Mouse (Mus musculus) embryo, embryonic 10.5 days (tissue): ENCODE measurements at regions not wholly inside any gene's neighbourhood (a gene's known extent, or its start where the extent isn't known, plus 50 kb on each side); places are given as distances from the start of the nearest gene placed in this dataset.
A peak's percentile ranks its signal among the peaks of the same experiment; 100 is the strongest.
"Not testable (repeated sequence)": the region's sequence is repeated elsewhere in the genome, so short reads cannot be mapped to it uniquely, and the experiment has no call there.

ENCODE experiments used
- DNase-seq: peaks from one replicate; pipeline ENCODE4 v3.0.0-alpha.2; 2015; ENCODE audit warnings: low spot score

- no peak for DNase-seq
Measured at GRCm38 (mm10) chr10:111592416-111593149, 86.5 kb downstream of the Phlda1 start.

DNA sequence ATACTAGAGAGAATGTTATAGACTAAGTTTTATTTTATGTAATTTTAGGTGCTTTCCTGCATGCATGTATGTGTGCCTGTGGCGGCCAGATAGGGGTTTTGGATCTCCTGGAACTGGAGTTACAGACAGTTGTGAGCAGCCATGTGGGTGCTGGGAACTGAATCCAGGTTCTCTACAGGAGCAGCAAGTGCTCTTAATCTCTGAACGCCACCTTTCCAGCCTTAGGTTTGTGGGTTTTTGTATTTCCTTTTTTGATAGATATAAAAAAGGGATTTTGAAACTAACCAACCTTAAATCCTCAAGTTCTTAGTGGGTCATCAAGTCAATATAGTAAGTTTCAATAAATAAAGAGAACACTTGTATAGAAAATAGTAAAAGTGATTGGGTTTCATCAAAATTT lies 87.2 kb downstream of the Phlda1 start:
- DNase-seq = no peak

GRCm38 (mm10) chr10:111594171-111594570 lies 88.1 kb downstream of the Phlda1 start:
- DNase-seq = no peak

DNA sequence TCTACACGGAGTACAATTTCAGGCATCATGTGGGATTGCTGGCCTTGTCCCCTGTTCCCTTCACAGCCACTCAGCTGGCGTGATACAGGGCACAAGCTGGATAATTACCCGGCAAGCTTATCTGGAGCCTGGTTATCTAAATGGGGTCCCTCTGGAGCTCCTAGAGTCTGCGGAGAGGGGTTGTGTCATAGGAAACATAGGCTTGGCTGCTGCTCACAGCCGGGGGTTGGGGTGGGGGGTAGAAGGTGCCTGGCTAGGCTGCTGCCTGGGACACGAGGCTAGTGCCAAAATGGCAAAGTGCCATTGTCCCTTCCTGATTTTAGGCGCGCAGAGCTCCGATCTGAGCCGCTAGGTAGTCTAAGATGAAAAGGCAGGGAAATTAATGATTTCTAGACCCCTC lies 88.6 kb downstream of the Phlda1 start:
- no peak for DNase-seq

DNA sequence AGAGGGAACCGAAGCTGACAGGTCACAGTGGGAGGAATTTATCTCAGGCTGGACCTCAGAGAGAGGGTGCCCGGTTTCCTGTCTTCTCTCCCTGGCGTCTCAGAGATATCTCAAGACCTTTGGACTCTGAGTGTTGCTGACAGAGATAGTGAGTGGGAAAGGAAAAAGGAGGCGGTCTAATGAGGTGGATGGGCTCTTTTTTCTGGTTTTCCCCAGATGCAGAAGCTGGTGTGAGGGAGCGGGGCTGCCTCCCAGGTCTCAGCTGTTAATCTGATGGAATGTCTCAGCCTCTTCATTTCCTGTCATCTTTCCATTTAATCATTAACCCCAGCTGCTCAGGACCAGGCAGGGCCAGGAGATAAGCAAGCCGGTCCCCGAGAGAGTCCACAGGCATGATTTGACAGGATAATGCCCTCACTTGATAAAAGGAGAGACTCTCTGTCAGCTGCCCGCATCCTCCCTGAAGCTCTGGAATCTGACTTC lies 89.5 kb downstream of the Phlda1 start:
- no peak for DNase-seq

DNA sequence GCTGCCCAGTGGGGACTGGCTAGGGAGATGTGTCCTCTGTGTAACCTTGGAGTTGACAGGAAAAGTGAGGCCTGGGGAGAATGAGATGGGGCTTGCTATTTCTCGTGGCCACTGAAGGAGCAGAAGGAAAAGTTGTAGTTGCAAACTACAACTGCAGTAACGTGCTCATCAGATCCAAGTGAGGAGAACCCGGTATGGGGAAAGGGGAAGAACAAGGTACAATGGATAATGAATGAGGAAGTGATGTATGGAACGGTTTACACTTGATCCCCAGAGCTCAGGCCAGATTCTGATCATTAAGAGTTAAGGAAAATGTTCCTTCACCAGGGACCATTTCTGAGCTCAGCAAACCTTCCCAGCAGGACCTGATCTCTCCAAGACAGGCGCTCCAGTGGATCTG lies 92.6 kb downstream of the Phlda1 start:
- no peak for DNase-seq

- no peak for DNase-seq
Measured at GRCm38 (mm10) chr10:111599297-111600250, 93.5 kb downstream of the Phlda1 start.

DNA sequence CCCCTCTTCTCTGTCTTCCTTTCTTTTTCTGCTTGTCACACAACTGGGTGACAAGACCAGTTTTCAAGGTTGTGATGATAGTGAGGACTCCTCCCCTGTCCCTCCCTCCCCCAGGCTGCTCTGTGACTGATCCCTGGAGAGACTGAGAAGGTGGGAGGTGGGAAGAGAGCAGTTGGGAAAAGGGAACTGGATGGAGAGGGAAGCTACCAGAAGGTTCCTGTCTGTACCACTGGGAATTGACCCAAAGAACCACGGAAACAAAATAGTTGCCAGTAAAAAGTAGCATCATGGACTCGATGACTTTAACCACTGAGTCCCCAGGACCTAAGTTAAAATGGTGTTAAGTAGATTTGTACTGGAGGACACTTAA lies 94.2 kb downstream of the Phlda1 start:
- no peak for DNase-seq

DNA sequence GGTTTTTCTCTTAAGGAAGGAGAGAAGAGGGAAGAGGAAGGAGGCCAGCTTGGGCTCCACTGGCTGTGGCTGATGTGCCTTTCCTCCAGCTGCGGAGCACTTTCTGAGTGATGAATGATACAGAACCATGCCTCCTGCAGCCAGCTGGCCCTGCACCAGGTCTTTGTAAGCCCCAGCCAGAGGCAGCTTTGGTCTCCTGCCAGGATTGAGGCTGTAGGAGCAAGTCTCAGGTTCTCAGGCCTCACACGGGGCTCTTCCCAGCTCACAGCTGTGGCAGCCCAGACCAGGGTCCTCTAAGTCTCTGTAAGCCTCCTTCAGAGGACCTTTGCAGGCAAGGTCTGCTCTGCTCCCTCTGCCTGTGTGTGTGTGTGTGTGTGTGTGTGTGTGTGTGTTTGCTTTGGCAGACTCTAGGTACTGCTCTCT lies 94.6 kb downstream of the Phlda1 start:
- no peak for DNase-seq

DNA sequence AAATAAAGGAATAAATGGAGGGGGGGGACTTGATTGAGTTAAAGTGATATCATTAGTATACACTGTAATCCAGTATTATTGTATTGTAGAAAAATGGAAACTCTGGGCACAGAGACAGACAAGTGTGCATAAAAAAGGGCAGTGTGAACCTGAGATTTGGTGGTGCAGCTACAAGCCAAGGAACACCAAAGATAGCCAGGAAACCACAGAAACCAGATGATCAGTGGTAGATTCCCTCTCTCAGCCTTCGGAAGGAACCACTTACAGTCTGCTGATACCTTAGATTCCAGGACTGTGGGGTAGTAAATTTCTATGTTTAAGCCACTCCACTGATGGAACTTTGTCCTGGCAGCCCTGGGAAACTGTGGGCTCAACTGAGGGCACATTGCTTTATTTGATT lies 97.1 kb downstream of the Phlda1 start:
- no peak for DNase-seq

- DNase-seq = not testable (repeated sequence)
Measured at GRCm38 (mm10) chr10:111607381-111607780, 101.3 kb downstream of the Phlda1 start.

DNA sequence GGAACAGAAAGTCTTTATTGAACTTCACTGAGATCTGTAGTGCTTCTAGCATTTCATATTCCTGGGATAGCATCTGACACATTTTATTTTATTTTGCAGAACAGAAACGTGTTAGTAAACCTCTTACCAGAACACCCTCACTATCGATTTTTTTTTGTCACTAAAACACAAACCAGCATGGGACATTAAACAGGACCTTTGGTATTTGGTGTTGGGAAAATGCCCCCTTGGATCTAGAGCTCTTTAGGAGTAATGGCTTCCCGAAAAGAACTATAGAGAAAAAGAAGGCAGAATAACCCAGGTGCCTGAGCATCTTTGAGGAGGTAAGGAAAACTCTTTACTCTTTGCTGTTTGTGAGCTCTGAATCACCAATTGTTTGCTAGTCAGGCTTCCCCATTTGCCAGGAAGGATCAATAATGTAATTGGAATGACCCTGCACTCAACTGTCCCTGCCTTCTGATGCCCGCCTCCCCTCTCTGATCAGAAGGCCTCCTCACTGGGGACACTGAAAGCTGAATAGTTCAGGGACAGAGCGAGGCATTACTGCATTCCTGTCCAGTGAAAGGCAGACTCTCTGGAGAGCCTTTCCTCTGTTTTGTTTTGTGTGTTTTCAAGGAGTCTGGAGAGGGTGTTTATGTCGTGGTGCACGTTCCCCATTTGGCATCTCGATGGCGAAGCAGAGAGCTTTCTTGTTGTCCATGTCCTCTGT lies 102.5 kb downstream of the Phlda1 start:
- DNase-seq = no peak

GRCm38 (mm10) chr10:111609889-111610288 lies 103.8 kb downstream of the Phlda1 start:
- no peak for DNase-seq

DNA sequence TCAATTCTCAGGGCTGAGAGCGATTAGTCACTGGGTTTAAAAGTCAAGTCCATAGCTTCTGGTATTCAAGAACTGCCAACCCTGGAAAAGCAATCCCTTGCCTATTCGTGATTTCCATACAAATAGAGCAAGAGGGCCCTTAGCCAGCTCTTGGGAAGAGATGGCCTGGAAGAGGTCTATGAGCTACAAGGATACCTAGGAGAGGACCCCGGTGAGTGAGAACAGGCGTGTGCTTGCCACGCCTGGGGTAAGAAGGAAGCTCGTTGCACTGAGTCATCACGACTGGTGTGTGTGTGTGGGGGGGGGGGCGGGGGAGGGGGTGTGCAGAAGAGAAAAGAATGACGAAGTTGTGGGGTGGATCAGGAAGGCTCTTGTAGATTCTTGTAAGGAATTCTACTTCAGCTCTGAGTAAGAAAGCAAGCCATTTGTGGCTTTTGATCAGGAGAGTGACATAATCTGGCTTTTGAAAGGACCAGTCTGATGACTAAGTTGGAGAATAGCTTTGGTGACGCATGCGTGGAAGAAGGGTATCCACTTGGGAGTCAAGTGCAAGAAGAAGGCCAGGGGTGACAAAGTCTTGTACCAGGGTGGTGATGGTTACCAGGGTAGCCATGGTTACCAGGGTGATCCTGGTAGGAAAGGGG lies 113.7 kb downstream of the Phlda1 start:
- no peak for DNase-seq

GRCm38 (mm10) chr10:111620927-111621676 lies 115.0 kb downstream of the Phlda1 start:
- peak; percentile 63 for DNase-seq

GRCm38 (mm10) chr10:111622789-111623188 lies 116.7 kb downstream of the Phlda1 start:
- DNase-seq = no peak

DNA sequence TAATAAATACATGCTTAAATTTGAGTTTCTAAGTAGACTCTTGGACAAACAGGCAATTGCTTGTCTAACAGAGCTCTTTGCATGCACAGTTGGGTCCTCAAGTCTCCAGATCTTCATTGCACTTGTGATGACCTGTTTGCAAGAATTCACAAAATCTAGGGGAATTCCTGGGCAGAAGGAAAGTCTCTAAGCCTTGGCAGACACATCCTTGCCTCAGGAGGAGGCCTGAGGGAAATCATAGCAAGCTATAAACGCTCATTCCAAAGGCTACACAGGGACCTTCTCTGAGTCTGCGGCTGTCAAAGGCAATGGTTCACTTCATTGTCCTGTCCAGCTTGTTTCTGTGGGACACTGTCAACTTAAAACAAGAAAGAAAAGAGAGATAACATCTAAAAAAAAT lies 117.9 kb downstream of the Phlda1 start:
- no peak for DNase-seq

- DNase-seq = peak; percentile 56
Measured at GRCm38 (mm10) chr10:111624624-111625023, 118.5 kb downstream of the Phlda1 start.

DNA sequence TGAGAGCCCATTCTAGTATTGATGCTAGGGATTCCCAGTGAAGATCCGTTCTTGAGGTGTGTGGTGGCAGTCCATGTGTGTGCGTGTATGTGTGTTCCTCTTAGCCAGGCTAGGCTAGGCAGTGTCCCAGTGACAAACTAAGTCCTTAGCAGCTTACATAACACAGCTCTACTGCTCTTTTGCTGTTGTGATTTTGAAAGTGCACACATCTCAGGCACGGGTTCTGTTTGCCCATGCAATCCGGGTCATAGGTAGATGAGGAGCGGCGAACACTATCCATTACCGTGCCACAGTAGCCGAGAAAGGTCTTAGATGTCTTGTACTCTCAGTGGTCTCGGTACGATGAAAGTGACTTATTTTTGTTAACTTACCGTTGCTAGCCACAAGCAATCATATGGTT lies 119.5 kb downstream of the Phlda1 start:
- DNase-seq = no peak

DNA sequence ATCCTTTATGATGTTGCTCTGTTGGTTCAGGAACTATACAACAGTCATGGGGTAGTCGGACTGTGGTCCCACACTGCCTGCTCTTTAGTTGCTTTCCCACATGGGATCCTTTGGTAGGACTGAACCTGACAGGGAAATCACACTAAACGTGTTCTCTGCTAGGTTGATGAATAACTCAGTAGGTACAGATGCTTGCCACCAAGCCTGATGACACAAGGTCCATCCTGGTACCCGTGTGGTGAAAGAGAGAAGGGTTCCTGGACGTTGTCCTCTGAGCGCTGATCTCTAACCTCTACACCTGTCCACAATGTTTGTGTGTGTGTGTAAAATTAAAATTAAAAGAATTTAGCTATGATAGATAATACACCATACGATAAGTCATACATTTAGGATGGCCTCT lies 119.9 kb downstream of the Phlda1 start:
- no peak for DNase-seq

DNA sequence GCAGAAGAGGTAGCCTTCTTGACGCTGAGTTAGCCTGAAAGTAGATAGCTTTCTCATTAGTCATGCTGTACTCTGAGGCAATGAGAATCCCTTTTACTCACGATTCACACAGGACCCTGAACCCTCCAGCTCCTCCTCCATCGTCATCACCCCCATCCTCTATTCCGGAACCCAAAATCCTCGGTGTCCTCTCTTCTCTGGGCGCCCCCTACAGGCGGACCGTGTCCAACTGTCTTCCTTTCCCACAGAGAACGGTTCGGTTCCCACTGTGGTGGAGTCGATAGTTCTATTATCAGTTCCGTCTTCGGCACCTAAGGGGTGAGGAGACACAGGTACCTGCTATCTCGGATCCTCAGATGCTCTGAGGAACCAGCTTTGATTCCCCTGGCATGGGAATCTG lies 130.2 kb downstream of the Phlda1 start:
- DNase-seq = no peak
